Mouse (Mus musculus) embryonic facial prominence, embryonic 13.5 days (tissue): ENCODE measurements around the gene Fars2. TPM values are rescaled to one million over a fixed set of nuclear protein-coding genes. Genes with fewer than 3 reads are reported as not detected.

ENCODE experiments used
- ATAC-seq: fragments of 200-750 bp; cut with Nextera tagmentation; 2 replicates; pipeline ENCODE4 v1.8.0; 2017; ENCODE audit warnings: low read depth; ENCODE audit not compliant: insufficient number of reproducible peaks, insufficient read depth, low FRiP score, low TSS enrichment
- H3K27ac ChIP-seq: fragments of 300-500 bp; sonication (generic); 2 replicates; pipeline ENCODE4 v1.5.1; 2015; ENCODE audit warnings: moderate library complexity, mild to moderate bottlenecking, inconsistent platforms
- H3K27me3 ChIP-seq: fragments of 300-500 bp; sonication (generic); 2 replicates; pipeline ENCODE4 v1.6.1; 2015; ENCODE audit warnings: mild to moderate bottlenecking, inconsistent platforms
- H3K36me3 ChIP-seq: fragments of 300-500 bp; sonication (generic); 2 replicates; pipeline ENCODE4 v1.6.1; 2015; ENCODE audit warnings: mild to moderate bottlenecking, inconsistent platforms
- H3K4me1 ChIP-seq: fragments of 300-500 bp; sonication (generic); 2 replicates; pipeline ENCODE4 v1.6.1; 2015; ENCODE audit warnings: inconsistent platforms
- H3K4me2 ChIP-seq: fragments of 300-500 bp; sonication (generic); 2 replicates; pipeline ENCODE4 v1.6.1; 2015; ENCODE audit warnings: moderate library complexity, mild to moderate bottlenecking, inconsistent platforms
- H3K4me3 ChIP-seq: fragments of 300-500 bp; sonication (generic); 2 replicates; pipeline ENCODE4 v1.5.1; 2015; ENCODE audit warnings: mild to moderate bottlenecking, inconsistent platforms
- H3K9ac ChIP-seq: fragments of 300-500 bp; sonication (generic); 2 replicates; pipeline ENCODE4 v1.6.1; 2015; ENCODE audit warnings: mild to moderate bottlenecking, inconsistent platforms
- H3K9me3 ChIP-seq: fragments of 300-500 bp; sonication (generic); 2 replicates; pipeline ENCODE4 v1.6.1; 2016; ENCODE audit warnings: inconsistent platforms
- WGBS: fragments of 180-500 bp; shearing (Covaris S2); methylation state at CpG from one replicate; pipeline ENCODE4 v1.1.7; 2015; ENCODE audit warnings: mixed read lengths; 5-methylcytosine and 5-hydroxymethylcytosine counted together
- polyA plus RNA-seq: library from polyadenylated mRNA; unstranded; fragments of >200 nt; fragmentation: Nextera tagmentation; extraction: Ambion mirVana; gene quantifications from 2 replicates; pipeline ENCODE4 v1.2.1, GENCODE M21; 2015

Gene Fars2
- polyA plus RNA-seq, 1 experiment from 2014 or later = 34.6 TPM

DNA sequence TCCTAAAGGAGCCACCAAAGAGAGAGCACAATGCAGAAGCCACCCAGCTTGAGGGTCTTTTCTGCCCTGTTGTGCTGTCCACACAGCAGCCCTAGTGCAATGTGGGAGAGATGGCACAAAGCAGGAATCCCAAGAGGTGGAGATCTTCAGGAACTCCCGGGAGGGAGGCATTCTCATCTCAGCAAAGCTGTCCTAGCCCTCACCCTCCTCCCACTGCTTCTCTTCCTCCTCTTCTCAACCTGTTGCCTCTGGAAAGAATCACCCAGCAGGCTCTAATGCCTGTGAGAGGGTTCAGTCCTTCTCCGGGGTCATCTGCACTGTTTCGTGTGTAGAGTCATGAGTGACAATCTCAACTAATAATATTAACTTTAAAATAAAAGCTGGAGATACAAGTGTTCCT is 386.3 kb downstream of the Fars2 start:
- H3K27ac ChIP-seq = no peak overlapping the region
- no peak overlapping the region for H3K9ac ChIP-seq
- no peak overlapping the region for H3K4me2 ChIP-seq
- no peak overlapping the region for H3K4me3 ChIP-seq
- ATAC-seq = no peak
- H3K9me3 ChIP-seq = no peaks in the 10 kb centered on the region
- no peaks in the 10 kb centered on the region for H3K27me3 ChIP-seq
- no peaks in the 10 kb centered on the region for H3K36me3 ChIP-seq
- WGBS = 78% methylated on average over 3 of the region's 3 CpGs
- H3K4me1 ChIP-seq = no peaks in the 10 kb centered on the region

- Histone ChIP-seq H3K36me3 (no peaks in the 10 kb centered on the region), H3K27ac (no peak overlapping the region), H3K9ac (no peak overlapping the region), H3K4me2 (no peak overlapping the region), H3K4me3 (no peak overlapping the region), H3K27me3 (no peaks in the 10 kb centered on the region), H3K9me3 (no peaks in the 10 kb centered on the region), H3K4me1 (no peaks in the 10 kb centered on the region)
- ATAC-seq = no peak
- 89% methylated on average over 7 of the region's 7 CpGs for WGBS
Measured at GRCm38 (mm10) chr13:36503991-36504390, 386.8 kb downstream of the Fars2 start.

DNA sequence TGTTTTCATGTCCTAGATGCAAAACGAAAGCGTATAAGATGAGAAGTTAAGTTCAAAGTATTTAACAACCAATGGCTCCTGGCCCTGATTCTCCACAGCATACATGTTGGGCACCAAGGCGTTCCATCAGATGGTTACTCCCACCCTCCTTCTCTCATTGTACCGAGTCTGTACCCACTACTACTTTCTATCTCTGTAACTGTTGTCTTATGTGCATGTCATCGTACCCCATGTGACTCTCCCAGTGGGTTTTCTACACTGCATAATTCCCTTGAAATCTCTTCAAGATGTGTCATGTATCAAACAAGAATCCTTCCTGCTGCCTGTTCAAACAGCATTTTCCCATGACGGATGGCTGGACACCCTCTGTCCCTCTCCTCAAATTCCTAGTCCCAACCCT is 388.5 kb downstream of the Fars2 start:
- H3K4me1 ChIP-seq = no peaks in the 10 kb centered on the region
- H3K4me2 ChIP-seq = no peak overlapping the region
- H3K27ac ChIP-seq = no peak overlapping the region
- no peak overlapping the region for H3K9ac ChIP-seq
- no peaks in the 10 kb centered on the region for H3K36me3 ChIP-seq
- no peaks in the 10 kb centered on the region for H3K9me3 ChIP-seq
- no peaks in the 10 kb centered on the region for H3K27me3 ChIP-seq
- no peak overlapping the region for H3K4me3 ChIP-seq
- 76% methylated on average over 6 of the region's 6 CpGs for WGBS
- no peak for ATAC-seq

- no peaks in the 10 kb centered on the region for H3K27me3 ChIP-seq
- H3K4me1 ChIP-seq = no peaks in the 10 kb centered on the region
- H3K9ac ChIP-seq = no peak overlapping the region
- no peak overlapping the region for H3K27ac ChIP-seq
- no peak overlapping the region for H3K4me3 ChIP-seq
- ATAC-seq = no peak
- H3K9me3 ChIP-seq = no peaks in the 10 kb centered on the region
- H3K4me2 ChIP-seq = no peak overlapping the region
- WGBS = 72% methylated on average over 5 of the region's 5 CpGs
- no peaks in the 10 kb centered on the region for H3K36me3 ChIP-seq
Measured at GRCm38 (mm10) chr13:36506315-36506714, 389.1 kb downstream of the Fars2 start.

- Histone ChIP-seq H3K9me3 (no peaks in the 10 kb centered on the region), H3K27ac (no peak overlapping the region), H3K4me3 (no peak overlapping the region), H3K4me2 (no peak overlapping the region), H3K4me1 (no peaks in the 10 kb centered on the region), H3K27me3 (no peaks in the 10 kb centered on the region), H3K36me3 (no peaks in the 10 kb centered on the region), H3K9ac (no peak overlapping the region)
- ATAC-seq = no peak
- WGBS = 83% methylated on average over 2 of the region's 2 CpGs
Measured at GRCm38 (mm10) chr13:36510161-36510560, 392.9 kb downstream of the Fars2 start.

DNA sequence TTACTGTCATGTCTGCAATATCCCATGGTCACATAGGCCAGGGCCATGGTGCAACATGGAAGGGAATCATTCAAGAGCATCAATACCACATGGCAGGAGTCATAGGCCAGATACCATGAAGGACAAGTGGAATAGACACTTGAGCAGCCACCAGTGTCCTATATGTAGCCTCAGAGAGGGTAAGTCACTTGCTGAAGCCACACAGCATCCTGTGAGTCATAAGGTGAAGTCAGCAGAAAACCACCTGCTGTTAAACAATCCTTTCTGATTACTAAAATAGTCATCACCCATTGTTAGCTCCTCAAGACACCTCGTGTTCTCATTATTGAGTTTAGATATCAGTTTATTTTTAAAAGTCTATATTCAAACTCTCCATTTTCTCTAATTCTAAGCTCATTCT is 395.9 kb downstream of the Fars2 start:
- no peaks in the 10 kb centered on the region for H3K27me3 ChIP-seq
- WGBS = 79% methylated on average over 1 of the region's 1 CpGs
- H3K4me1 ChIP-seq = 0 out of 2 replicates have a peak, but pooled peaks cover 3% of the 10 kb centered on the region
- no peaks in the 10 kb centered on the region for H3K36me3 ChIP-seq
- H3K9ac ChIP-seq = no peak overlapping the region
- no peak overlapping the region for H3K4me3 ChIP-seq
- H3K27ac ChIP-seq = no peak overlapping the region
- H3K4me2 ChIP-seq = no peak overlapping the region
- no peak for ATAC-seq
- no peaks in the 10 kb centered on the region for H3K9me3 ChIP-seq

GRCm38 (mm10) chr13:36518144-36518571 is 400.9 kb downstream of the Fars2 start:
- Histone ChIP-seq H3K4me1 (0 out of 2 replicates have a peak, but pooled peaks cover 3% of the 10 kb centered on the region), H3K4me3 (no peak overlapping the region), H3K27me3 (no peaks in the 10 kb centered on the region), H3K27ac (no peak overlapping the region), H3K4me2 (no peak overlapping the region), H3K36me3 (no peaks in the 10 kb centered on the region), H3K9me3 (no peaks in the 10 kb centered on the region), H3K9ac (no peak overlapping the region)
- WGBS = 29% methylated on average over 9 of the region's 9 CpGs
- no peak for ATAC-seq

- H3K9me3 ChIP-seq = no peaks in the 10 kb centered on the region
- H3K36me3 ChIP-seq = no peaks in the 10 kb centered on the region
- H3K4me1 ChIP-seq = peaks cover 5% of the 10 kb centered on the region; the same call in 1 of the 2 replicates
- no peak overlapping the region for H3K27ac ChIP-seq
- WGBS = 95% methylated on average over 4 of the region's 4 CpGs
- ATAC-seq = no peak
- no peak overlapping the region for H3K4me3 ChIP-seq
- H3K4me2 ChIP-seq = no peak overlapping the region
- no peaks in the 10 kb centered on the region for H3K27me3 ChIP-seq
- H3K9ac ChIP-seq = no peak overlapping the region
Measured at GRCm38 (mm10) chr13:36527761-36528160, 410.5 kb downstream of the Fars2 start.

DNA sequence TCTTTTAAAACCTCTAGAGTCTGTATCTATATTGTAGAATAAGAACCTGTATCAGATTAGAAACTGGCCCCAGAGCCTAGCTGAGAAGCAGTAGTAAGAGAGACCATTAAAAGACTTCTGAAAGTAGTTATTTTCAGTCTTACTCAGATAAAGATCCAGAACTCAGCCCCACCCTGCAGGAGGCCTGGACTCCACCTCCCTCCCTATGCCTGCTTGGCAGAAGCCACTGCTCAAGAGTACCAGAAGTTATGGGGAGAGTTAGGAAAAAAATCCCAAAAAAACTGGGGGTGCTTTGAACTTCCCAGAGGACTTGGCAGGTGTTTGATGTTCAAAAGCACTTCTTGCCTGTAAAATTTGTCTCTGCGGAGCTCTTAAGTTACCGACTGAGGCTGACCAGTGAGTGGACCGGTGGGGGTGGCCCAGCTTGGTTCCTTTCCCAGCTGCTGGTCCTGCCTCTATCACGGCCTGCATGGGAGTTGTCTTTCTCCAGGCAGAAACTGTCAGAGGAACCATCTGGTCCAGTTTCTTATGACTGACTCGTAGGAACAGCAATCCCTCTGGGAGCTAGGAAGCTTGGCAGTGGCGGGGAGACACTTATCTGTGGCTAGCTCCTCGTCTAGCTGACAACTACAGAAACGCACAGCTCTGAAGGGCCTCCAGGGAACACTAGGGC is 411.1 kb downstream of the Fars2 start:
- 61% methylated on average over 8 of the region's 8 CpGs for WGBS
- ATAC-seq = no peak

DNA sequence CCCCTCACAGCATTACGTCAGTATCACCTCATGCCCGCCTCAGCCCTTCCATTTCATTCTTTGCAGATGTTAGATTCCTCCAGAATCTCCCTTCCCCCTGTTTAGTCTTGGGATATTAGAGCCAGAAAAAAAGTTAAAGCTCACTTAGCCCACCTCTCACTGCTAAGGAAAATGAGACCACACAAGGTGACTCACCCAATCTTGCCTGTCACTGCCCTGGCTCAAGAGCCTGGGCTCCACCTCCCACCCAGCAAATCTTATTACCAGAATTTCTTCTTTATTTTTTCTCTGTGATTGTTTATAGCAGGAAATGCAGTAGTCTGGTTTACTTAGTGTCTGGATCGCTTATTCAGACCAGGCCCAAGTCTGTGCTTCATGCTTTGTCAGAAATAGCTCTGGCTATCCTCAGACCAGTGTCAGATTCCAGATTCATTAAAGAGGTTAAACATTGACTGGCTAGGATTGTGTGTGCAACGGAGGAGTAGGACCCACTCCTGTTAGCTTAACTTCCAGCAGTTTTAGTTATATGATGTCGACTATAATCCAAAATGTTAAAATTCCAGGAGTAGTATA is 412.3 kb downstream of the Fars2 start:
- Histone ChIP-seq H3K4me3 (no peak overlapping the region), H3K9ac (no peak overlapping the region), H3K4me1 (peaks cover 5% of the 10 kb centered on the region; the same call in 1 of the 2 replicates), H3K36me3 (no peaks in the 10 kb centered on the region), H3K27ac (no peak overlapping the region), H3K27me3 (no peaks in the 10 kb centered on the region), H3K9me3 (no peaks in the 10 kb centered on the region), H3K4me2 (no peak overlapping the region)
- ATAC-seq = no peak
- WGBS = 52% methylated on average over 5 of the region's 5 CpGs

More for the DNA sequence above, 411.1 kb downstream of the Fars2 start:
- Histone ChIP-seq H3K4me1 (peaks cover 5% of the 10 kb centered on the region; the same call in 1 of the 2 replicates), H3K27me3 (no peaks in the 10 kb centered on the region), H3K9ac (no peak overlapping the region), H3K36me3 (no peaks in the 10 kb centered on the region), H3K4me3 (no peak overlapping the region), H3K27ac (no peak overlapping the region), H3K4me2 (no peak overlapping the region), H3K9me3 (no peaks in the 10 kb centered on the region)

GRCm38 (mm10) chr13:36530852-36531251 is 413.6 kb downstream of the Fars2 start:
- Histone ChIP-seq H3K9me3 (no peaks in the 10 kb centered on the region), H3K9ac (no peak overlapping the region), H3K4me3 (no peak overlapping the region), H3K4me1 (peaks cover 8% of the 10 kb centered on the region; the same call in 1 of the 2 replicates), H3K4me2 (no peak overlapping the region), H3K36me3 (no peaks in the 10 kb centered on the region), H3K27ac (no peak overlapping the region), H3K27me3 (no peaks in the 10 kb centered on the region; the same call in 1 of the 2 replicates)
- WGBS = 69% methylated on average over 1 of the region's 1 CpGs
- ATAC-seq = no peak

- Histone ChIP-seq H3K36me3 (no peaks in the 10 kb centered on the region), H3K4me3 (no peak overlapping the region), H3K4me1 (peaks cover 10% of the 10 kb centered on the region), H3K9me3 (no peaks in the 10 kb centered on the region), H3K9ac (no peak overlapping the region), H3K4me2 (no peak overlapping the region), H3K27ac (no peak overlapping the region), H3K27me3 (no peaks in the 10 kb centered on the region; the same call in 1 of the 2 replicates)
- no peak for ATAC-seq
- 84% methylated on average over 3 of the region's 3 CpGs for WGBS
Measured at GRCm38 (mm10) chr13:36531893-36532292, 414.7 kb downstream of the Fars2 start.
